Mouse (Mus musculus): ENCODE data around the gene Nol10.
"Not testable (repeated sequence)": the region's sequence is repeated elsewhere in the genome, so short reads cannot be mapped to it uniquely, and the experiment has no call there.

Gene Nol10

DNA sequence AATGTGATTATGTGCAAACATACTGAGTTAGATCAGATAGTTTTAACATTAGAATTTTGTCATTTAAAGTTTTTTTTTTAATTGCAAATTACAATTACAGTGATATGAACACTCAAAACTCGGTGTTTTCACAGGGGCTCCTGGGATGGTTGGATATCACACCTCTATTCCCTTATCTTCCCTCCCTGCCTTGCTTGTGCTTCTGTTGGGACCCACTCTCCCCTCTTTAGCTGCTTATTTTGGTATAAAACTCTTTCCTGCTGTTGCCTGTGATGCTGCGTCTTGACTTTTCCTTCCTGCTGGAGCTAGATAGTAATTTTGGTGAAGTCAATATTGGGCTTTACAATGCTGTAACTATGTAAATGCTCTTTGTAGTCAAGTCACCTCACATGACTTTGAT, 63.0 kb downstream of the Nol10 start:
- DNase-seq (ENCODE audit: low spot score): no peak

GRCm38 (mm10) chr12:17411797-17412526, 63.7 kb downstream of the Nol10 start:
- no peak for DNase-seq (ENCODE audit: low spot score)

DNA sequence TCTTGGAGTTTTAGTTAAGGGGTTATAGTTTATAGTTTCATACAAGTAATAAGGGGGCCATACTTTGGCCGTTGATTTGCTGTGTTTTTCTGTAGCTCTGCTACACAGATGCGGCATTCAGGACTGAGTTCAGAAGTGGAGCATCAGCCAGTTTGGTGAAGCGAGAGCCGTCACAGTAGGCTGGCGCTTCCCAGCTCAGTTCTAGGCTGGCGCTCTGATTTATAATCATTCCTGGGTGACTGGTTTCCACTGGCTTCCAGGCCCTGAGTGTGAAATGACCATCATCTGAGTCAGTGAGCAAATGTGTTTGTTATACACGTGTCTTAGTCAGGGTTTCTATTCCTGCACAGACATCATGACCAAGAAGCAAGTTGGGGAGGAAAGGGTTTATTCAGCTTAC, 66.5 kb downstream of the Nol10 start:
- DNase-seq (ENCODE audit: low spot score): no peak

DNA sequence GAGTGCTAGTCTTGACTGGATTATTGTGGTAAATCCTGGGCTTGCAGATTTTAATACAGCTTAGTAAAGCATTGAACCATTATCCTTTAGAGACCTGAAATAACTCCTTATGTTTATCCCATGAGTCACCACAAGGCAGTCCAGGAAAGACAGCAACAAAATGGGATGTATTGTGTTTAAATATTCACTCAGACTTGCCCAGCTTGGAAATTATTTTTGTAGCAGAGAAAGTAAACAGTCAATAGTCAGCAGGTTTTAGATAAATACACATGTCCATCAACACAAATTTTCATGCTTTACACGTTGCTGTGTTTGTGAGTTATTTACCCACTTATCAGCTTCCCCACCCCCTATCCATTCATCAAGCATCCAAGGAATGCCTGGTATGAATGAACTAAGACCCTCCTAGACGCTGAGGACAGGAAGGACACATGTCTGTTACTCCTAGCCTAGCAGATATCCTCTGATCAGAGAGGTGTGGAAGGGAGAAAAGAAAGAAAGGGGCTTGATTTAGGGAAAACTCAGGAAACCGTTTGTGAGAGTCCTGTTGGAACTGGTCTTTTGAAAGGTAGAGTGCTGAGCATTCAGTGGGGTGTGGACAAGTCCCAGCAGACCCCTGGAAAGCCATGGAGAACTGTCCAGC, 72.0 kb downstream of the Nol10 start:
- no peak for DNase-seq (ENCODE audit: low spot score)

DNA sequence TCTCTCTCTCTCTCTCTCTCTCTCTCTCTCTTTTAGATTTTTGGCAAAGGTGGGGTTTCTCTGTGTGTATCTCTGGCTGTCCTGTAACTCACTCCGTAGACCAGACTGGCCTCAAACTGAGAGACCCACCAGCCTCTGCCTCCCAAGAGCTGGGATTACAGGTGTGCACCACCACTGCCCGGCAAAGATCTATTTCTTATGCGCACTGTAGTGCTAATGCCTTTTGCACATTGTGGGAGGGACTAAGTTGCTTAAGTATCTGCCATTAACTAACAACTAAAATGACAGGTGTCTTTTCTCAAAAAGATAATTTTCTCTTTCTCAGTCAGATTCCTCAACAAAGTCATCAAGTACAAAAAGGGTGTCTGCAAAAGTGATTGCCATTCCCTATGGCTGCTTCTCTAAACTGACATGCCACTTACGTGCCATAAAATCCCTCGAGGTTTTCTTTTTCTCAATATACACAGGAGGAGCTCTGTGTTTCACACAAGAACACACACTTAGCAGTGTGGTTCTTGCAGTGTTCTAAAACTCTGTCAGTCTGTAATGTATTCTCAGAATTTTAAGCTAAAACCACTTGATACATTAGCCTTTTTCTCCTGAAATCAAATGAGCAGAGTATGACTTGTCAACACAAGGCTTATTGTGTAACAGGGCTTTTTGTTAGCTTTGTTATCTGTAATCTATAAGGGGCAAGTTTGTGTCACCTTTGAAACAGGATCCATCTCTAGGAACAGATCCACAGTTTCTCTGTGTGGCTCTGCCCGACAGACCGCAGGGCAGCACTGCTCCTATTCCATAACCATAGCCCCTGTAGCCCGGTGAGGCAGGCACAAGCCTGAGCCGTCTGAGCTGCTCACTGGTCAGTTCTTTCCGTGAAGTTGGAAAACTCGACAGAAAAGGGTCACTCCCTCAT, 77.3 kb downstream of the Nol10 start:
- no peak for DNase-seq (ENCODE audit: low spot score)

DNA sequence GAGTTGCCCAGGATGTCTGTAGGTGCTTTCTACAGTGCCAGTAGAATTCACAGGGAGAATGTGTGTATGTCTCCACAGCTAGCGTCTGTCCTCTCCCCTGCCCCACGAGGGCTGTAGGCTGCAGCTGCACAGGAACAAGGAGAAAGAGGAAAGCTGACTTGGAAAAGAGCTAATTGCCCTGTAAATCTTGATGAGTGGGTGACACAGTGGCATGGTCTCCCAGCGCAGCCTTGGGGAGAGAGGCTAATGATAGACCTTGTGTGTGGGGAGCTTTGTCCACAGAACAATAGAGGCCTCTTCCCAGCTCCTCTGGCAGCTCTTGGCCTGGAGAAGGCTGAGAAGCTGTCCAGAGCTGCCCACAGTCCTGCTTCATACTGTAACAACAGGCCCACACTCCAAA, 78.5 kb downstream of the Nol10 start:
- DNase-seq (ENCODE audit: low spot score): no peak

GRCm38 (mm10) chr12:17430578-17430977, 82.3 kb downstream of the Nol10 start:
- DNase-seq (ENCODE audit: low spot score): no peak

- DNase-seq (ENCODE audit: low spot score): no peak
Observed at GRCm38 (mm10) chr12:17431166-17431565, 82.9 kb downstream of the Nol10 start.

- DNase-seq (ENCODE audit: low spot score): no peak
Observed at GRCm38 (mm10) chr12:17431812-17432332, 83.6 kb downstream of the Nol10 start.

DNA sequence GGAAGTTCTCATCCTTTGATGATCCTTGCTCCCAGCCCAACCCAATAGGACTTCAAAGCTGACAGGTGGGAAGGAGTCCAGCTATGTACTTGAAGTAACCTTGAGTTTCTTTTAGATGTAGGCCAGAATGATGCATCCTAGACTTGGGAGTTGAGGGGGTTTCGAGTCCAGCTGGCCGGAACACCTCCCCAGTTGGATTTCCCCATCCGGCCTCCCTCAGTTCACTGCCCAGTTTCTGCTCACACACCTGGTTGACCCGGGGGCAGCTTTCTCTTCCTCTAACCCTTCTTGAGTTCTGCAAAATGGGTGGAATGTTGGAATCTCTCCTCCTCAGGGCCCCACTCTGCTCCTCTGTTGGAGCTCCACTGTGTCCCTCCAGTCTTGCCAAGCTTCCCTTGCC, 85.5 kb downstream of the Nol10 start:
- DNase-seq (ENCODE audit: low spot score): no peak

DNA sequence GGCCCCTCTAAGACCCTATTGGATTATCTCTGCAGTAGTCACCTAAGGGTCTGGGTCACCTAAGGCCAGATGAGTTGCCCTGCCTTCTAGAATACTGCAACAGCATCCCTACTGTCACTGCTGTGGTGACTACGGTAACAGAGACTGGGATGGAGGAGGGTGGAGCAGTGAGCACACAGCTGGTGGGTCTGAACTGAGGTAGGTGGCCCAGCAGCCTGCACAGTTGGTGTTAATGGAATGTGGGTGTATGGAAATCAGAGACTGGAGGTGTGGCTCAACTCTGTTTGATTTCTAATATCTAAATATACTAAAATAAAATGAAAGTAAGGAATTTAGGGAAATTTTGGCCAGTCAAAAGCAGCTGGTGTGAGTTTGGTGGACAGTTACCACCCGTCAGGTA, 88.2 kb downstream of the Nol10 start:
- no peak for DNase-seq (ENCODE audit: low spot score)

DNA sequence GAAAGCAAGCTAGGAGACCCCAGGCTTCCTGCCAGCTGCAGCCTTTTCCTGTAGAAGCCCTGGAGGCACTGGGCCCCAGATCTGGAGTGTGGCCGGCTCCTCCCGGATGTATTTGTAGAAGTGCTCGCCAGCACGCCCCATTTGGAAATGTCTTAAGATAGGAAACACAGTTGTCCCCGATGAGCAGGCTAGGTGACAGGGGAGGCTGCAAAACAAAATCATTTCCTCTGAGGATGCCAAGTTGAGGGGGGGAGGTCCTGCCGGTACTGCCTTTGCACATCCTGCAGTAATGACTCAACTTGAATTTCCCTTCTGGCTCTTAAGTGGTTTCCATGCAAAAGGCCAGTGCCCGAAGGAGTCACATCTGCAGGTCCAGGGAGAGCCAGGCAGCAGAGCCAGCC, 92.0 kb downstream of the Nol10 start:
- DNase-seq (ENCODE audit: low spot score): no peak

GRCm38 (mm10) chr12:17441495-17441894, 93.2 kb downstream of the Nol10 start:
- DNase-seq (ENCODE audit: low spot score): no peak

DNA sequence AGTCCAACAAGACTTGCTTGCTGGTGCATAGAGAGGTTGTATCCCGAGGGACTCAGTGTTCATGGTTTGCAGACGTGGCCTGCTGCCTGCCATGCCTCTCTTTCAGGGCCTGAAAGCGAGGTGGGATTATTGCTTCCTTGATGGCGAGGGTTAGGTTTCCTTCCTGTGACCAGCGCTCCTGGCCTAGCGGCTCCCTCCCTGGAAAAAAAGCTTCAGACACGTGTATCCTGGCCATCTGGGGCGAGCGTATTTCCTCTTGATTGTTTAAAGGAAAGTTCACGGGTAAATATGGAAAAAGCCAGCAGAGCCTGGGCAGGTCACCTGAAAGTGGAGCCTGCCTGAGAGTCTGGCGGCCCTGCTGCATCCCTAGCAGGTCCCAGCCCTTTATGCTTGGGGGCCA, 96.1 kb downstream of the Nol10 start:
- no peak for DNase-seq (ENCODE audit: low spot score)

DNA sequence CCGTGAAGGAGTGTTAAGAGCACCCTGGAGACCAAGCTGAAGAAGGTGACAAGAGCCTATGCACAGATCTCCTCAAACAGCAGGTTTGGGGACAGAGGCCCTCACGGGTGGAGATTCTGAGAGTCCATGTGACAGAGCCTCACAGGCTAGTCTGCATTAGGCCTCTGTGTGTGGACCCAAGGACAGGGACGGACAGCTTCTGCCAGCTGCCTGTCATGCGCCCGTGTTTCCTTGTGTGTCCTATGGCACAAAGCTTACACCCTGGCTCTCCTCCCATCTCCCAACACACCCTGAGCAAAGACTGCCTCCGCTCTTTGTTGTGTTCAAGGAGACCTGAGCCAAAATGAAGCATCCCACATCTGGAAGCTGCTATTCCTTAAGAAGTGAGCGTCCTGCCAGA, 97.0 kb downstream of the Nol10 start:
- no peak for DNase-seq (ENCODE audit: low spot score)

- DNase-seq (ENCODE audit: low spot score): no peak
Observed at GRCm38 (mm10) chr12:17448781-17449180, 100.5 kb downstream of the Nol10 start.

- no peak for DNase-seq (ENCODE audit: low spot score)
Observed at GRCm38 (mm10) chr12:17449661-17450091, 101.4 kb downstream of the Nol10 start.

DNA sequence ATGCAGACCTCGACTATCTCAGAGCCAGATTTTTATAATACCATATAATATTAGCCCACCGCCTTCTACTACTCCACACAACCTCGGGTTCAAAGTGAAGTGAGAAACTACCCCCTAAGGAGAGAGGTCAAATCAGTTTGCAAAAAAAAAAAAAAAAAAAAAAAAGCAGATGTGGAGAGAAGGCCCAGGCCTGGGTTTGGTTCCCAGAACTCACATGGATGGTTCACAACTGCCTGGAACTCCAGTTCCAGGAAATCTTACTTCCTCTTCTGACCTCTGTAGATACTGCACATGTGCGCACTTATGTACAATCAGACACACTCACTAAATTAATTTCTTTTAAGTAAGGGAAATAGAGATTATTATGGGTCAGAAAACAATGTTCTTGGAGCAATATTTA, 102.2 kb downstream of the Nol10 start:
- DNase-seq (ENCODE audit: low spot score): no peak

DNA sequence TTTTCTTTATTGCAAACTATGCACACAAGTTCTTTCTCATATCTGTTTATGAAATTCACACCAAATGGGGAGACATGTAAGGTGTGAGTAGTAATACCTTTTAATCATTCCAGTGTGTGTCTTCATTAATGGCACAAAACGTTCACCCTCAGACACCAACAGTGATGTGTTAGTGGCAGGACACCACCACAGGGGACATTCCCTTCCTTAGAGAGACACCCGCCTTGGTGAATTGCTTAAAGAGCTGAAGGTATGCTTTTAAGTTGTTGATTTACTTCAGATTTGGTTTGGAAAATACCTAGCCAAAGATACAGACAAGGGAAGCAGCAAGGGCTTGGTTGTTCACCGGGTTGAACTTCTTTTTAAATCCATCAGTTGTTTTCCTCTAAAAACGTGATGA, 102.7 kb downstream of the Nol10 start:
- DNase-seq (ENCODE audit: low spot score): no peak

DNA sequence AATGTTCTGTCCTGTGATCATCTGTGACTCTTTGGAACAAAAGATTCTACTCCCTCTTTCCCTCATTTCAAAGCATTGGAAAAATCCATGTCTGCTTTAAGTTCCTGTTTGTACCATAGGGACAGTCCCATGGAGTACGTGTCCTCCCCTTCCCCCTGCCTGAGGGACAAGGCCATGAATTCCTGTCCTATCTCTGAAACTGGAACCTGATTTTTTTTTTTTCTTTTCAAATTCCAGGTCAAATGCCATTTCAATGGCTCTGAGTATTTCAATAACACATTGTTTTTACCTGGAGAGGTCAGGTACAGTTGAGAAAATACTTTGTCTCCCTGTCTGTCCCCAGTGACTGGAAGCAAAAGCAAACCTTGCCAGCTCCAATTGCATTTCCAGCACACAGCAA, 104.0 kb downstream of the Nol10 start:
- DNase-seq (ENCODE audit: low spot score): no peak

- no peak for DNase-seq (ENCODE audit: low spot score)
Observed at GRCm38 (mm10) chr12:17453918-17454317, 105.7 kb downstream of the Nol10 start.

GRCm38 (mm10) chr12:17455096-17455495, 106.8 kb downstream of the Nol10 start:
- DNase-seq (ENCODE audit: low spot score): no peak

- DNase-seq (ENCODE audit: low spot score): not testable (repeated sequence)
Observed at GRCm38 (mm10) chr12:17459223-17459622, 111.0 kb downstream of the Nol10 start.
